ENCODE assay signal across 10 mouse cellular contexts in the genomic region with DNA sequence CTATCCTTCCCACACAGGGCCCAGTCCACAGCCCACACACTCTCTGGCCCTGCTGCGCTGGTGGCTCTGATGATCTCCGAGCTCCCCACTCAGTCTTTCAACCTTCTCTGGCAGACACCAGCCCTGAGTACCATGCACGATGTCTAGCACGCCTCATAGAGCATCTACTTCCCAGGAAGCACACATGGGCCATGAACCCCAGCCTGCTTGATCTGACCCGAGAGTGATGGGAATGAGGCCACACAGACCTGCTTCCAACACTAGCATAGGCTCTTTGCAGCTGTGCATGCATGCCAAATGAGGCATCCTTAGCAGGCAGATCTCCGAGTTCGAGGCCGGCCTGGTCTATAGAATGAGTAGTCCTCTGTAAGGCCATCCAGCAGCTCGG. TPM values are rescaled to one million over a fixed set of nuclear protein-coding genes. Genes with fewer than 3 reads are reported as not detected.
A peak's percentile ranks its signal among the peaks of the same experiment; 100 is the strongest.
DNase-seq lines count a peak whose midpoint lies in the region; ATAC-seq and TF ChIP-seq lines count a peak whose summit lies in the region.
"Had no signal": no experiment of that assay in that cellular context is flagged by ENCODE, and none has a peak within 500 bp of the region (broad histone marks: within the 10 kb centered on the region; RNA-seq: fewer than 3 reads in every experiment).

No protein-coding gene starts in this region.

- no peak for DNase-seq in kidney, adult 2 months
- no peak for DNase-seq in kidney, adult 11 months
- DNase-seq in midbrain, embryonic 10.5 days (ENCODE audit: low spot score), result no peak
- no peak for DNase-seq in cerebellum, postnatal 14 days

- TF ChIP-seq POLR2A in kidney, adult 2 months (IDR thresholded peaks at IDR 0.05; ENCODE audit: low read depth, low read length), result no peak
- TF ChIP-seq POLR2A in small intestine, adult 2 months (IDR thresholded peaks at IDR 0.05; ENCODE audit: low read depth, low read length), result no peak

- peak overlapping the region; percentile 80 for H3K27ac ChIP-seq in kidney, adult 2 months (ENCODE audit: insufficient read depth, low read depth, low read length)
- H3K27ac ChIP-seq in midbrain, embryonic 10.5 days (replicated peaks), result peak overlapping the region; percentile 19; the same call in 1 of the 2 replicates
- no peak overlapping the region for H3K27ac ChIP-seq in midbrain, embryonic 15.5 days
- peak overlapping the region; percentile 12 for H3K27ac ChIP-seq in embryonic facial prominence, embryonic 15.5 days (replicated peaks)
- peak overlapping the region; percentile 88 for H3K27ac ChIP-seq in small intestine, adult 2 months (ENCODE audit: insufficient read depth, low read depth, low read length)
- H3K27ac ChIP-seq: heart, embryonic 13.5 days; limb, embryonic 15.5 days; neural tube, embryonic 13.5 days had no signal

- 0 out of 2 replicates have a peak, but pooled peaks cover 1% of the 10 kb centered on the region for H3K36me3 ChIP-seq in kidney, adult 2 months (ENCODE audit: control insufficient read depth, insufficient read depth, low read length)
- H3K36me3 ChIP-seq in midbrain, embryonic 10.5 days, result peaks cover 38% of the 10 kb centered on the region
- peaks cover 24% of the 10 kb centered on the region; the same call in 1 of the 2 replicates for H3K36me3 ChIP-seq in midbrain, embryonic 15.5 days (replicated peaks)
- peaks cover 55% of the 10 kb centered on the region for H3K36me3 ChIP-seq in embryonic facial prominence, embryonic 15.5 days
- peaks cover 65% of the 10 kb centered on the region for H3K36me3 ChIP-seq in small intestine, adult 2 months (ENCODE audit: control insufficient read depth, insufficient read depth, low read length)

- TF ChIP-seq CTCF in kidney, adult 2 months (conservative IDR thresholded peaks at IDR 0.05; ENCODE audit: insufficient read depth, insufficient read length, low read depth, low read length), result no peak
- no peak for TF ChIP-seq CTCF in small intestine, adult 2 months (IDR thresholded peaks at IDR 0.05; ENCODE audit: extremely low read depth, insufficient read length, insufficient replicate concordance, low read depth, low read length)

- WGBS in kidney, adult 2 months, result 77% methylated on average over 9 of the region's 9 CpGs
- 86% methylated on average over 9 of the region's 9 CpGs for WGBS in midbrain, embryonic 10.5 days
- WGBS in midbrain, embryonic 15.5 days, result 80% methylated on average over 9 of the region's 9 CpGs
- WGBS in embryonic facial prominence, embryonic 15.5 days, result 88% methylated on average over 9 of the region's 9 CpGs
- 79% methylated on average over 9 of the region's 9 CpGs for WGBS in small intestine, adult 2 months

- H3K27me3 ChIP-seq in kidney, adult 2 months (replicated peaks; ENCODE audit: control insufficient read depth, insufficient read depth, low read length), result no peaks in the 10 kb centered on the region
- no peaks in the 10 kb centered on the region for H3K27me3 ChIP-seq in midbrain, embryonic 10.5 days (ENCODE audit: low read depth, poor library complexity, severe bottlenecking)
- no peaks in the 10 kb centered on the region for H3K27me3 ChIP-seq in midbrain, embryonic 15.5 days (replicated peaks)
- H3K27me3 ChIP-seq in embryonic facial prominence, embryonic 15.5 days, result no peaks in the 10 kb centered on the region
- H3K27me3 ChIP-seq in small intestine, adult 2 months (ENCODE audit: control insufficient read depth, insufficient read depth, low read length), result no peaks in the 10 kb centered on the region
- H3K27me3 ChIP-seq: heart, embryonic 13.5 days; limb, embryonic 15.5 days; neural tube, embryonic 13.5 days had no signal

- peaks cover 37% of the 10 kb centered on the region for H3K4me1 ChIP-seq in kidney, adult 2 months (ENCODE audit: control insufficient read depth, insufficient read depth, low read length)
- H3K4me1 ChIP-seq in midbrain, embryonic 10.5 days, result peaks cover 19% of the 10 kb centered on the region
- H3K4me1 ChIP-seq in midbrain, embryonic 15.5 days, result no peaks in the 10 kb centered on the region
- peaks cover 26% of the 10 kb centered on the region for H3K4me1 ChIP-seq in embryonic facial prominence, embryonic 15.5 days
- peaks cover 35% of the 10 kb centered on the region for H3K4me1 ChIP-seq in small intestine, adult 2 months (ENCODE audit: control insufficient read depth, insufficient read depth, insufficient read length, low read length)
- H3K4me1 ChIP-seq: neural tube, embryonic 13.5 days had no signal

- no peaks in the 10 kb centered on the region for H3K9me3 ChIP-seq in midbrain, embryonic 10.5 days (replicated peaks)
- H3K9me3 ChIP-seq in midbrain, embryonic 15.5 days, result no peaks in the 10 kb centered on the region
- H3K9me3 ChIP-seq in embryonic facial prominence, embryonic 15.5 days (replicated peaks), result no peaks in the 10 kb centered on the region
- H3K9me3 ChIP-seq: heart, embryonic 13.5 days; limb, embryonic 15.5 days; neural tube, embryonic 13.5 days had no signal

- no peak overlapping the region for H3K9ac ChIP-seq in midbrain, embryonic 15.5 days
- no peak overlapping the region for H3K9ac ChIP-seq in embryonic facial prominence, embryonic 15.5 days
- H3K9ac ChIP-seq: heart, embryonic 13.5 days; limb, embryonic 15.5 days; neural tube, embryonic 13.5 days had no signal

- H3K4me2 ChIP-seq in midbrain, embryonic 15.5 days, result no peak overlapping the region
- H3K4me2 ChIP-seq in embryonic facial prominence, embryonic 15.5 days (replicated peaks), result no peak overlapping the region
- H3K4me2 ChIP-seq: heart, embryonic 13.5 days; limb, embryonic 15.5 days; neural tube, embryonic 13.5 days had no signal

- no peak for ATAC-seq in midbrain, embryonic 15.5 days (replicated peaks)
- no peak; the same call in 1 of the 2 replicates for ATAC-seq in embryonic facial prominence, embryonic 15.5 days (ENCODE audit: insufficient number of reproducible peaks, low FRiP score, low TSS enrichment, low read depth)

- H3K4me3 ChIP-seq in kidney, adult 2 months (ENCODE audit: insufficient read depth, low read depth, low read length), result no peak overlapping the region
- H3K4me3 ChIP-seq in midbrain, embryonic 10.5 days, result no peak overlapping the region
- no peak overlapping the region for H3K4me3 ChIP-seq in midbrain, embryonic 15.5 days
- no peak overlapping the region for H3K4me3 ChIP-seq in embryonic facial prominence, embryonic 15.5 days (replicated peaks)
- no peak overlapping the region for H3K4me3 ChIP-seq in small intestine, adult 2 months (ENCODE audit: low read depth, low read length)
- H3K4me3 ChIP-seq: heart, embryonic 13.5 days; limb, embryonic 15.5 days; neural tube, embryonic 13.5 days had no signal

RNA-seq across cellular contexts. Expression of a gene that starts 45.2 kb away (rescaled TPM):
- 21.4 and 26.5 TPM in 2 replicates for polyA plus RNA-seq in kidney, adult 2 months (2012; rRNA removed)
- polyA plus RNA-seq in midbrain, embryonic 10.5 days (2016; fragmentation: Nextera tagmentation; extraction: Ambion mirVana), result 29.2 and 32.8 TPM in 2 replicates
- polyA plus RNA-seq in midbrain, embryonic 15.5 days (2015; fragmentation: Nextera tagmentation; extraction: Ambion mirVana), result 44.4 and 45.1 TPM in 2 replicates
- 51.1 and 54.1 TPM in 2 replicates for polyA plus RNA-seq in embryonic facial prominence, embryonic 15.5 days (2015; fragmentation: Nextera tagmentation; extraction: Ambion mirVana)
- 39.6 and 88.2 TPM in 2 replicates for polyA plus RNA-seq in small intestine, adult 2 months (2012; rRNA removed)

RNA-seq across cellular contexts. Expression of a gene that starts 53.2 kb away (rescaled TPM):
- 53.5 and 56.0 TPM in 2 replicates for polyA plus RNA-seq in kidney, adult 2 months (2012; rRNA removed)
- polyA plus RNA-seq in midbrain, embryonic 10.5 days (2016; fragmentation: Nextera tagmentation; extraction: Ambion mirVana), result 0.75 and 1.7 TPM in 2 replicates
- 3.4 and 3.7 TPM in 2 replicates for polyA plus RNA-seq in midbrain, embryonic 15.5 days (2015; fragmentation: Nextera tagmentation; extraction: Ambion mirVana)
- polyA plus RNA-seq in embryonic facial prominence, embryonic 15.5 days (2015; fragmentation: Nextera tagmentation; extraction: Ambion mirVana), result 4.3 and 4.7 TPM in 2 replicates
- 9.7 and 16.7 TPM in 2 replicates for polyA plus RNA-seq in small intestine, adult 2 months (2012; rRNA removed)
